ENCODE assay signal across 21 mouse cellular contexts in the genomic region with DNA sequence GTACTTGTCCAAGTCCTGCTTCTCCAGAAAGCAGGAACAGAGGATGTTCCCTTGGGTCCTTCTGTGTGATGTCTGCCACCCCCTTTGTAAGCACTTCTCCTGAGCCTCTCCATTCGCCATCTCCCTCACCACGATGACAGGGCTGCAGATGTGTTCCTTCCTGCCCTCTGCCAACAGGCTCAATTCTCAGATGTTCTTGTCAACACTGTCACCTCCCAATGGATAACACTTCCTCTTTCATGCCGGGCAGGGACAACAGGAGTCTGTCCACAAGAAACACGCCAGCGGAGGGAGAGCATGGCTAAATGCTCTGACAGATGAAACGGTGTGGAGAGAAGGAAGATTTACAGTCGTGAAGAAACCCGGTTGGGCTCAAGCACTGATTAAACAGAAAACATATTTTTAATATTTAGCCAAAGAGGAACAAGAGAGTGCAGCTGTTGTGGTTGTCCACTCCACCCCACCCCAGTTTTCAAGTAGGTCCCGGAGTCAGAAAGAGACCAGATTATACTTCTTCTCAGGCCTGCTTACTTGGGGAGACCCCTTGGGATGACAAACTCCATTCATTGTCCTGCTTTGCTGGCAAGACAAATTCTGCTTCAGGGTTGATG. TPM values are rescaled to one million over a fixed set of nuclear protein-coding genes. Genes with fewer than 3 reads are reported as not detected.
DNase-seq lines count a peak whose midpoint lies in the region; ATAC-seq and TF ChIP-seq lines count a peak whose summit lies in the region.
"Had no signal": no experiment of that assay in that cellular context is flagged by ENCODE, and none has a peak within 500 bp of the region (broad histone marks: within the 10 kb centered on the region; RNA-seq: fewer than 3 reads in every experiment).

No protein-coding gene starts in this region.

- TF ChIP-seq EP300 in stomach, postnatal 0 days (optimal IDR thresholded peaks at IDR 0.05) = no peak

- no peak overlapping the region for H3K4me3 ChIP-seq in lung, embryonic 15.5 days
- H3K4me3 ChIP-seq in stomach, postnatal 0 days (ENCODE audit: low read depth, low read length) = no peak overlapping the region
- H3K4me3 ChIP-seq: heart, embryonic 15.5 days; limb, embryonic 10.5 days; liver, embryonic 12.5 days had no signal

- no peak overlapping the region for H3K9ac ChIP-seq in lung, embryonic 15.5 days
- no peak overlapping the region for H3K9ac ChIP-seq in stomach, postnatal 0 days (ENCODE audit: low read length)
- H3K9ac ChIP-seq: heart, embryonic 15.5 days; hindbrain, embryonic 14.5 days; liver, embryonic 12.5 days had no signal

- H3K9me3 ChIP-seq in lung, embryonic 15.5 days = no peaks in the 10 kb centered on the region
- no peaks in the 10 kb centered on the region for H3K9me3 ChIP-seq in stomach, postnatal 0 days (ENCODE audit: control insufficient read depth, low read length)
- H3K9me3 ChIP-seq: G1E; heart, embryonic 15.5 days; limb, embryonic 10.5 days; liver, embryonic 12.5 days had no signal

- ATAC-seq in lung, embryonic 15.5 days (ENCODE audit: borderline replicate concordance, extremely low read depth, low FRiP score, low TSS enrichment) = peak; percentile 23; the same call in 1 of the 2 replicates
- peak; percentile 92 for ATAC-seq in common myeloid progenitor, adult 5-6 weeks (replicated peaks; ENCODE audit: low read depth, poor library complexity, severe bottlenecking)
- 0 out of 2 replicates have a peak, but pooled peaks have one; percentile 24 for ATAC-seq in stomach, postnatal 0 days (ENCODE audit: low FRiP score, low TSS enrichment)
- ATAC-seq: CD4-positive, CD25-positive, alpha-beta regulatory T cell, adult 4 months; intestine, embryonic 16.5 days; liver, embryonic 12.5 days had no signal

- H3K36me3 ChIP-seq in lung, embryonic 15.5 days = no peaks in the 10 kb centered on the region
- H3K36me3 ChIP-seq in stomach, postnatal 0 days (ENCODE audit: control insufficient read depth, insufficient read depth, low read length) = no peaks in the 10 kb centered on the region
- H3K36me3 ChIP-seq: G1E; heart, embryonic 15.5 days; limb, embryonic 10.5 days; liver, embryonic 12.5 days had no signal

- no peak for TF ChIP-seq CTCF in stomach, postnatal 0 days (IDR thresholded peaks at IDR 0.05; ENCODE audit: low read depth)

- H3K27ac ChIP-seq in lung, embryonic 15.5 days = 0 out of 2 replicates have a peak overlapping the region, but pooled peaks have one; percentile 8
- no peak overlapping the region for H3K27ac ChIP-seq in stomach, postnatal 0 days (replicated peaks)
- H3K27ac ChIP-seq: heart, embryonic 15.5 days; hindbrain, embryonic 14.5 days; limb, embryonic 10.5 days; liver, embryonic 12.5 days had no signal

- no peak overlapping the region for H3K4me2 ChIP-seq in lung, embryonic 15.5 days
- H3K4me2 ChIP-seq in stomach, postnatal 0 days (replicated peaks; ENCODE audit: low read depth) = no peak overlapping the region
- H3K4me2 ChIP-seq: heart, embryonic 15.5 days; hindbrain, embryonic 14.5 days; liver, embryonic 12.5 days had no signal

- no peak for DNase-seq in lung, postnatal 14 days
- DNase-seq in lung, postnatal 4 days = peak; percentile 37 to 60
- DNase-seq in stomach, postnatal 0 days (ENCODE audit: low spot score) = no peak
- no peak for DNase-seq in frontal cortex, postnatal 14 days (ENCODE audit: low spot score in 2 of 2)
- DNase-seq in frontal cortex, postnatal 36 days (ENCODE audit: low spot score in 2 of 2) = no peak
- DNase-seq: adrenal gland, postnatal 36 days; cerebellum, adult 11 months; cerebellum, postnatal 14 days; gastrocnemius, postnatal 36 days; layer of hippocampus, postnatal 36 days; midbrain, embryonic 14.5 days; thymus, adult 2 months had no signal

- WGBS in lung, embryonic 15.5 days = 25% methylated on average over 9 of the region's 9 CpGs
- WGBS in stomach, postnatal 0 days = 52% methylated on average over 9 of the region's 9 CpGs

- H3K27me3 ChIP-seq in lung, embryonic 15.5 days = no peaks in the 10 kb centered on the region
- no peaks in the 10 kb centered on the region for H3K27me3 ChIP-seq in stomach, postnatal 0 days (ENCODE audit: control insufficient read depth, insufficient read depth, low read length)
- H3K27me3 ChIP-seq: liver, embryonic 12.5 days had no signal

- H3K4me1 ChIP-seq in lung, embryonic 15.5 days = no peaks in the 10 kb centered on the region
- H3K4me1 ChIP-seq in stomach, postnatal 0 days (replicated peaks; ENCODE audit: control insufficient read depth, insufficient read depth) = no peaks in the 10 kb centered on the region
- H3K4me1 ChIP-seq: heart, embryonic 15.5 days; limb, embryonic 10.5 days; liver, embryonic 12.5 days had no signal

RNA-seq across cellular contexts. Expression of gene Otulinl, which starts 6.8 kb away (rescaled TPM):
- 21.5 and 22.1 TPM in 2 replicates for polyA plus RNA-seq in lung, embryonic 15.5 days (2015; fragmentation: Nextera tagmentation; extraction: Ambion mirVana)
- total RNA-seq in common myeloid progenitor, adult 5-6 weeks (2017) = 18.7 and 19.6 TPM in 2 replicates
- 14.6 and 15.2 TPM in 2 replicates for polyA plus RNA-seq in stomach, postnatal 0 days (2015; fragmentation: Nextera tagmentation; extraction: Ambion mirVana)
- total RNA-seq: G1E had no signal
- polyA plus RNA-seq: G1E had no signal

RNA-seq across cellular contexts. Expression of gene Otulin, which starts 57.7 kb away (rescaled TPM):
- 29.4 and 32.2 TPM in 2 replicates for polyA plus RNA-seq in lung, embryonic 15.5 days (2015; fragmentation: Nextera tagmentation; extraction: Ambion mirVana)
- total RNA-seq in common myeloid progenitor, adult 5-6 weeks (2017) = 30.4 and 37.0 TPM in 2 replicates
- polyA plus RNA-seq in stomach, postnatal 0 days (2015; fragmentation: Nextera tagmentation; extraction: Ambion mirVana) = 23.7 and 24.4 TPM in 2 replicates

Comparison
In these comparisons a context has a peak if more than half of its experiments do, and no peak if none do; other contexts are left out.
1. DNase-seq: peak in lung, postnatal 4 days (2 of 2); none in lung, postnatal 14 days (single experiment), stomach, postnatal 0 days (single experiment), frontal cortex, postnatal 14 days (0 of 2) and frontal cortex, postnatal 36 days (0 of 2).
2. ATAC-seq: peak in every context shown above with its lines; median percentile 92 in common myeloid progenitor, adult 5-6 weeks; 24 in stomach, postnatal 0 days; 23 in lung, embryonic 15.5 days.